Mouse (Mus musculus): ENCODE data around the gene 1700021F07Rik. TPM values are rescaled to one million over a fixed set of nuclear protein-coding genes. Genes with fewer than 3 reads are reported as not detected.

Gene 1700021F07Rik
- polyA plus RNA-seq (2014; fragmentation: Nextera tagmentation; extraction: Ambion mirVana) = not detected in 2 replicates

DNA sequence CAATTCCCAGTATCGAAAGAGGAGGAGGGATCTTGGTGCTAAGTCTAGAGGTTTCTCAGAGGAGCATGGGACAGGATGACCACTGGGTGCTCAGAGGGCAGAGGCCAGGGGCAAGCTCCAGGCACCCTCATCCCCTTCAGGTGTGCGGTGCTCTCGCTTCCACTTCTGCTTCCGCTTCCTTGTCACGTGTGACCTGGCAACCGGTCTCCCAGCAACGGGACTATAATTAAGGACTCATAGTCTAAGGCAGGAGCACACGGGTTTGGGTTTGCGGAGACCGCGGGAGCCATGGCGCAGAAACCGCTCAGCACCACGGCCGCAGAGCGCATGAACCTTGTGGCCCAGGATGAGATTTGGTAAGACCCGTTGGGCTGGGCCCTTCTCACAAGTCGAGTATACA is at the start of gene 1700021F07Rik:
1700021F07Rik (plus strand) TSS at position 211 of the 400 bp plus-strand sequence.
- Histone ChIP-seq H3K36me3 (ENCODE audit: control insufficient read depth, insufficient read depth, low read length) (no peaks in the 10 kb centered on the region), H3K9ac (replicated peaks; ENCODE audit: low read depth, low read length) (no peak within 1 kb of the TSS), H3K4me2 (replicated peaks; ENCODE audit: low read depth, low read length) (no peak within 1 kb of the TSS), H3K4me3 (ENCODE audit: low read depth, low read length) (no peak within 1 kb of the TSS), H3K9me3 (ENCODE audit: control insufficient read depth, low read depth, low read length) (no peaks in the 10 kb centered on the region), H3K27ac (ENCODE audit: low read length) (no peak within 1 kb of the TSS), H3K27me3 (ENCODE audit: control insufficient read depth, insufficient read depth, low read length) (no peaks in the 10 kb centered on the region), H3K4me1 (ENCODE audit: control insufficient read depth, insufficient read depth, low read length) (no peaks in the 10 kb centered on the region)
- ATAC-seq (ENCODE audit: insufficient number of reproducible peaks, insufficient read depth, low FRiP score, low read depth) = no peak
- WGBS = 90% methylated on average over 18 of the region's 18 CpGs

DNA sequence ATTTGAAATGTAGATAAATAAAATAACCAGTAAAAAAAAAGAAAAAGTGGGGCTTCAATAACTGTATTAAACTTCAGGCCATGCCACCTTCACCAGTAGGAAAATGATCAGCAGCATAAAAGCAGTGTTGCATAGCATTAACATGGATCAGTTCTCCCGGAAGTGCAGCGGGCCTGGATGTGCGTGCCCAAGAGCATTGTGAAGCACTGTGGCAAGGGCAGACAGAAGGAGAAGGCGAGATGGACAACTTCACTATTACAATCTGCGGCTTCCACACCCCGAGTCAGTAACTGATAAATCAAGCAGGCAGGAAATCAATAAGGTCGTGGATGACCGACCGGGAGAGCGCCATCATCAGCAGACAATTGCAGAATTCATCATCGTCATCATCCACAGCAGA is 49.2 kb upstream of the 1700021F07Rik start:
- H3K27me3 ChIP-seq (ENCODE audit: control insufficient read depth, insufficient read depth, low read length) = no peaks in the 10 kb centered on the region
- H3K4me1 ChIP-seq (ENCODE audit: control insufficient read depth, insufficient read depth, low read length) = no peaks in the 10 kb centered on the region
- 39% methylated on average over 11 of the region's 11 CpGs for WGBS
- no peak overlapping the region for H3K9ac ChIP-seq (replicated peaks; ENCODE audit: low read depth, low read length)
- H3K4me3 ChIP-seq (ENCODE audit: low read depth, low read length) = no peak overlapping the region
- H3K27ac ChIP-seq (ENCODE audit: low read length) = no peak overlapping the region
- no peak overlapping the region for H3K4me2 ChIP-seq (replicated peaks; ENCODE audit: low read depth, low read length)
- no peak for ATAC-seq (ENCODE audit: insufficient number of reproducible peaks, insufficient read depth, low FRiP score, low read depth)
- H3K36me3 ChIP-seq (ENCODE audit: control insufficient read depth, insufficient read depth, low read length) = no peaks in the 10 kb centered on the region
- no peaks in the 10 kb centered on the region for H3K9me3 ChIP-seq (ENCODE audit: control insufficient read depth, low read depth, low read length)

- no peaks in the 10 kb centered on the region for H3K36me3 ChIP-seq (ENCODE audit: control insufficient read depth, insufficient read depth, low read length)
- H3K4me2 ChIP-seq (replicated peaks; ENCODE audit: low read depth, low read length) = no peak overlapping the region
- WGBS = 90% methylated on average over 12 of the region's 12 CpGs
- no peaks in the 10 kb centered on the region for H3K4me1 ChIP-seq (ENCODE audit: control insufficient read depth, insufficient read depth, low read length)
- no peaks in the 10 kb centered on the region for H3K27me3 ChIP-seq (ENCODE audit: control insufficient read depth, insufficient read depth, low read length)
- no peak overlapping the region for H3K9ac ChIP-seq (replicated peaks; ENCODE audit: low read depth, low read length)
- no peak for ATAC-seq (ENCODE audit: insufficient number of reproducible peaks, insufficient read depth, low FRiP score, low read depth)
- no peak overlapping the region for H3K27ac ChIP-seq (ENCODE audit: low read length)
- no peak overlapping the region for H3K4me3 ChIP-seq (ENCODE audit: low read depth, low read length)
- H3K9me3 ChIP-seq (ENCODE audit: control insufficient read depth, low read depth, low read length) = no peaks in the 10 kb centered on the region
Measured at GRCm38 (mm10) chr2:173479050-173479449, 43.3 kb upstream of the 1700021F07Rik start.

GRCm38 (mm10) chr2:173484486-173484885 is 37.9 kb upstream of the 1700021F07Rik start:
- no peak for ATAC-seq (ENCODE audit: insufficient number of reproducible peaks, insufficient read depth, low FRiP score, low read depth)
- Histone ChIP-seq H3K9me3 (ENCODE audit: control insufficient read depth, low read depth, low read length) (no peaks in the 10 kb centered on the region), H3K9ac (replicated peaks; ENCODE audit: low read depth, low read length) (no peak overlapping the region), H3K4me3 (ENCODE audit: low read depth, low read length) (no peak overlapping the region), H3K4me1 (ENCODE audit: control insufficient read depth, insufficient read depth, low read length) (no peaks in the 10 kb centered on the region), H3K27ac (ENCODE audit: low read length) (no peak overlapping the region), H3K4me2 (replicated peaks; ENCODE audit: low read depth, low read length) (no peak overlapping the region), H3K27me3 (ENCODE audit: control insufficient read depth, insufficient read depth, low read length) (no peaks in the 10 kb centered on the region), H3K36me3 (ENCODE audit: control insufficient read depth, insufficient read depth, low read length) (no peaks in the 10 kb centered on the region)
- 83% methylated on average over 4 of the region's 4 CpGs for WGBS

DNA sequence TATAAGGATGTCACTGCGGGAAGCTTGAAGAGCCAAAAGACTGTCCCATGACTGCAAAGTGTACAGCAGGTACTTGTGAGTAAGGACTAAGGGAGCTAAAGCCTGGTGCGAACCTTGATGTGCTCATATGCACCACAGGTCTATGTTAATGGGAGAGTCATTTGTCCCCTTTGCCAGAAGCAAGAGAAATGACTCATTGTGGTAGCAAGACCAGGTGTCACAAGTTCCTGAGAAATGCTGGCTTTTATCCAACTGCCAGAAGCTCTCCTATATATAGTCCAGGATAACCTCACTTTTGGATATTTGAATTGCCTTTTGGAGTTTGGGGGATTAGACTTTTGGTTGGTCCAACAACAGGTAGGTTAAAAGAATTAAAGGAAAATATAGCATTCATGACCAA is 22.8 kb upstream of the 1700021F07Rik start:
- H3K4me3 ChIP-seq (ENCODE audit: low read depth, low read length) = no peak overlapping the region
- no peak for ATAC-seq (ENCODE audit: insufficient number of reproducible peaks, insufficient read depth, low FRiP score, low read depth)
- H3K27ac ChIP-seq (ENCODE audit: low read length) = no peak overlapping the region
- no peaks in the 10 kb centered on the region for H3K4me1 ChIP-seq (ENCODE audit: control insufficient read depth, insufficient read depth, low read length)
- H3K9me3 ChIP-seq (ENCODE audit: control insufficient read depth, low read depth, low read length) = peaks cover 3% of the 10 kb centered on the region; the same call in 1 of the 2 replicates
- H3K4me2 ChIP-seq (replicated peaks; ENCODE audit: low read depth, low read length) = no peak overlapping the region
- no peaks in the 10 kb centered on the region for H3K27me3 ChIP-seq (ENCODE audit: control insufficient read depth, insufficient read depth, low read length)
- WGBS = 98% methylated on average over 2 of the region's 2 CpGs
- no peak overlapping the region for H3K9ac ChIP-seq (replicated peaks; ENCODE audit: low read depth, low read length)
- no peaks in the 10 kb centered on the region for H3K36me3 ChIP-seq (ENCODE audit: control insufficient read depth, insufficient read depth, low read length)

GRCm38 (mm10) chr2:173513977-173514376 is 8.4 kb upstream of the 1700021F07Rik start:
- H3K4me3 ChIP-seq (ENCODE audit: low read depth, low read length) = no peak overlapping the region
- no peak overlapping the region for H3K27ac ChIP-seq (ENCODE audit: low read length)
- no peaks in the 10 kb centered on the region; the same call in 1 of the 2 replicates for H3K9me3 ChIP-seq (ENCODE audit: control insufficient read depth, low read depth, low read length)
- H3K9ac ChIP-seq (replicated peaks; ENCODE audit: low read depth, low read length) = no peak overlapping the region
- no peaks in the 10 kb centered on the region for H3K4me1 ChIP-seq (ENCODE audit: control insufficient read depth, insufficient read depth, low read length)
- WGBS = 67% methylated on average over 6 of the region's 6 CpGs
- no peaks in the 10 kb centered on the region for H3K36me3 ChIP-seq (ENCODE audit: control insufficient read depth, insufficient read depth, low read length)
- ATAC-seq (ENCODE audit: insufficient number of reproducible peaks, insufficient read depth, low FRiP score, low read depth) = no peak
- no peaks in the 10 kb centered on the region for H3K27me3 ChIP-seq (ENCODE audit: control insufficient read depth, insufficient read depth, low read length)
- H3K4me2 ChIP-seq (replicated peaks; ENCODE audit: low read depth, low read length) = no peak overlapping the region

GRCm38 (mm10) chr2:173515186-173515585 is 7.2 kb upstream of the 1700021F07Rik start:
- WGBS = 63% methylated on average over 6 of the region's 6 CpGs
- no peaks in the 10 kb centered on the region for H3K27me3 ChIP-seq (ENCODE audit: control insufficient read depth, insufficient read depth, low read length)
- H3K27ac ChIP-seq (ENCODE audit: low read length) = no peak overlapping the region

DNA sequence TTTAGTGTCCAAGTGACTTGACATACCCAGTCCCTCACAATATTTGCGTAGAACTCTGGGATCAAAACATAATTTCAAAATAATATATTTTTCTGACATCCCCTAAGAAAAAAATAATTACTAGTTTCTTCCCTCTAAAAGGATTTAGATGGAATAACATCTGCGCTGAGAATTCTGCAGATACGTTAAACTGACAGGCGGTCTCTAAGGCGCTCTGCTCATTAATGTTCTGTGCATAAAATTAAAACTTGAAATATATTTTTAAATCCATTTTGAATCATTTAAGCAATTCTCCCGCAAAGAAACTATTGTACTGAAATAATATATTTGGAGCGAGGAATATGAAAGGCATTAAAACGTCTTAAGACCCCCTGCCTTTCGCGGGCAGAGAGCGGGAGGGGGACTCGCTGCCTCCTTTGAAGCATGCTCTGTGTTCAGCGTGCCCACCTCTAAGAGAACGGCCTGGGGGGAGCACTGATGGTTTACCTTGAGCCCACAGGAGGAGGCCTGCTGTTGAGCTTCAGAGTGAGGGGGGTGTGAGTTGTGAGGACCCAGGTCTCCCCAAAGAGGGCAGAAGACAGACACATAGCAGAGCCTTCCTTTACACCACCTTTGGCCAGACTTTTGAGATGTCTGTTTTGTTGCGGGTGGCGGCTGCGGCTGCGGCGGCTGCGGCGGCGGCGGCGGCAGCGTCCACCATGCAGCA is 6.1 kb upstream of the 1700021F07Rik start:
- Histone ChIP-seq H3K9me3 (ENCODE audit: control insufficient read depth, low read depth, low read length) (no peaks in the 10 kb centered on the region), H3K4me3 (ENCODE audit: low read depth, low read length) (no peak overlapping the region), H3K9ac (replicated peaks; ENCODE audit: low read depth, low read length) (no peak overlapping the region), H3K4me1 (ENCODE audit: control insufficient read depth, insufficient read depth, low read length) (no peaks in the 10 kb centered on the region), H3K27me3 (ENCODE audit: control insufficient read depth, insufficient read depth, low read length) (no peaks in the 10 kb centered on the region), H3K36me3 (ENCODE audit: control insufficient read depth, insufficient read depth, low read length) (no peaks in the 10 kb centered on the region), H3K27ac (ENCODE audit: low read length) (no peak overlapping the region), H3K4me2 (replicated peaks; ENCODE audit: low read depth, low read length) (no peak overlapping the region)
- no peak for ATAC-seq (ENCODE audit: insufficient number of reproducible peaks, insufficient read depth, low FRiP score, low read depth)
- 85% methylated on average over 25 of the region's 25 CpGs for WGBS

More at GRCm38 (mm10) chr2:173515186-173515585, 7.2 kb upstream of the 1700021F07Rik start:
- no peak overlapping the region for H3K4me2 ChIP-seq (replicated peaks; ENCODE audit: low read depth, low read length)
- no peak for ATAC-seq (ENCODE audit: insufficient number of reproducible peaks, insufficient read depth, low FRiP score, low read depth)
- H3K9ac ChIP-seq (replicated peaks; ENCODE audit: low read depth, low read length) = no peak overlapping the region
- H3K4me3 ChIP-seq (ENCODE audit: low read depth, low read length) = no peak overlapping the region
- H3K36me3 ChIP-seq (ENCODE audit: control insufficient read depth, insufficient read depth, low read length) = no peaks in the 10 kb centered on the region
- no peaks in the 10 kb centered on the region; the same call in 1 of the 2 replicates for H3K9me3 ChIP-seq (ENCODE audit: control insufficient read depth, low read depth, low read length)
- no peaks in the 10 kb centered on the region for H3K4me1 ChIP-seq (ENCODE audit: control insufficient read depth, insufficient read depth, low read length)

DNA sequence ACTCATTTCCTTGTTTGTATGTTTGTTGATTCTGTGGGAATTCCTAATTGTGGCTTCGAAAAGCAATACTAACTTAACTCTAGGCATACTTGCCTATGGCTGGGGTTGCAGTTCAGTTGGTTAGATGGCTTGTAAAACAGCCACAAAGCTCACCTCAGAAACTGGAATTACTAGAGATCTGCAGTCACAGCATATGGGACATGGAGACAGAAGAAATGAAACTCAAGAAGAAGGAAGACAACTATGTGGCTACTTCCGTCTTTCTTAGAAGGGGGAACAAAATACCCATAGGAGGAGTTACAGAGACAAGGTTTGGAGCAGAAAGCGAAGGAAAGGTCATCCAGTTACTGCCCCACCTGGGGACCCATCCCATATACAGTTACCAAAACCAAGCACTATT is 6.1 kb downstream of the 1700021F07Rik start:
- 80% methylated on average over 3 of the region's 3 CpGs for WGBS
- Histone ChIP-seq H3K4me3 (ENCODE audit: low read depth, low read length) (no peak overlapping the region), H3K27ac (ENCODE audit: low read length) (no peak overlapping the region), H3K9me3 (ENCODE audit: control insufficient read depth, low read depth, low read length) (no peaks in the 10 kb centered on the region), H3K36me3 (ENCODE audit: control insufficient read depth, insufficient read depth, low read length) (no peaks in the 10 kb centered on the region), H3K27me3 (ENCODE audit: control insufficient read depth, insufficient read depth, low read length) (no peaks in the 10 kb centered on the region), H3K4me2 (replicated peaks; ENCODE audit: low read depth, low read length) (no peak overlapping the region), H3K4me1 (ENCODE audit: control insufficient read depth, insufficient read depth, low read length) (no peaks in the 10 kb centered on the region), H3K9ac (replicated peaks; ENCODE audit: low read depth, low read length) (no peak overlapping the region)
- no peak for ATAC-seq (ENCODE audit: insufficient number of reproducible peaks, insufficient read depth, low FRiP score, low read depth)
